Mouse (Mus musculus): Measurements from ENCODE around the gene Cript. TPM values are rescaled to one million over a fixed set of nuclear protein-coding genes. Genes with fewer than 3 reads are reported as not detected.

Gene Cript
- 248 and 258 TPM in 2 replicates for polyA plus RNA-seq (2015; fragmentation: Nextera tagmentation; extraction: Ambion mirVana)

DNA sequence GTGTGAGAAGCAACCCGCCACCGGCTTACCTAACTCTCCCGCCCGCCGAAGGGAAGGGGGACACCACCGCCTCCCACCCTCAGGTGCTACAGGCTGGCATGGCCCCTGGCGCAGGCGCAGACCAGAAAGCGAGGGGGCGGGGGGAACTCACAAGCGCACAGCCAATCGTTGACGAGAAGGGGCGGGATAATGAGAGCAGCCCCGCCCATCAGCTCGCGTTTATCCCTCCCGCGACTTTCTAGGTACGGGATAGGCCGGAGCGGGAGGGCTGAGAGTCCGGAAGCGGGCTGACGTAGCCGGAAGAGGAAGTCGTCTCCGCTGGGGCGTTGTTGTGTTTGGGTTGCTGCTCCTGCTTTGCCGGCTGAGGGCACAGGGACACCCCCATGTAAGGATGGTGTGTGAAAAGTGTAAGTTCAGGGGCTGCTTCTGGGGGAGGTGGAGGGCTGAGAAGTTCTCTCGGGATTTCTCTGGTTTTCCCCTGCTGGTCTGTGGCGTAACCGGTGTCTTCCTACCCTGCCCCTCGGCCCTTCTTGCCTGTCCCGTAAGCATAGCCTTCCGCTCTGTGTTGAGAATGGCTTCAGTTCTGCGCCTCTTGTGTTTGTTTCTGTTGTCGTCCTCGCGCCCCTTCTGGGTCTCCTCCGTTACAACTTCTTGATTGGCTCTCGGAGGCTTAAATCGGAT is at the start of gene Cript, which contains the start of gene Pigf:
Gene Cript, plus strand, starts transcription at position 282 of the 681 bp plus-strand sequence.
Gene Pigf, minus strand, starts transcription at position 138 of the 681 bp plus-strand sequence.
- Histone ChIP-seq H3K4me3 (peak within 1 kb of the TSS; percentile 91), H3K27ac (replicated peaks) (peak within 1 kb of the TSS; percentile 61), H3K4me1 (replicated peaks) (peaks cover 23% of the 10 kb centered on the region), H3K27me3 (no peaks in the 10 kb centered on the region), H3K9me3 (no peaks in the 10 kb centered on the region), H3K36me3 (peaks cover 25% of the 10 kb centered on the region), H3K9ac (peak within 1 kb of the TSS; percentile 88), H3K4me2 (peak within 1 kb of the TSS; percentile 97)
- ATAC-seq (ENCODE audit: low read depth), result peak; percentile 99
- under 1% methylated on average over 43 of the region's 43 CpGs for WGBS

DNA sequence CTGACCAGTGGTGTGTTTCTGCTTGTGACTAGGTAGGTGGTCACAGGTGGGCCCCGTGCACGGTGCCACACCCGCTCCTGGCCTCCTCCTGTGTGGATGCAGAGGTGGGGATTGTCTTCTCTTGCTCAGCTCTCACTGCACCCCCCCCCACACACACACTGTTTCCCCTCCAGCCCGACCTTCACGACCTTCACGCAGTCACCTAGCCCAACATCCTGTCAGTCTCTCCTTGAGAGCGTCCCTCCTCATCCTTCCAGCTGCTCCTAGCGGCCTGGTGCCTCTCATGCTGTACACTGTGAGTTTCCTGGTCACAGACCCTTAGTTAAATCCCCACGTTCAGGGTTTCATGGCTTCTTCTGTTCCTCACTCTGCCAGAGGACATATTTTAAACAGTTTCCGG is 49.0 kb upstream of the Cript start:
- Histone ChIP-seq H3K27ac (replicated peaks) (no peak overlapping the region), H3K4me2 (no peak overlapping the region), H3K4me3 (no peak overlapping the region), H3K4me1 (replicated peaks) (no peaks in the 10 kb centered on the region), H3K27me3 (no peaks in the 10 kb centered on the region), H3K9me3 (no peaks in the 10 kb centered on the region), H3K36me3 (peaks cover 17% of the 10 kb centered on the region; the same call in 1 of the 2 replicates), H3K9ac (no peak overlapping the region)
- WGBS, result 88% methylated on average over 10 of the region's 10 CpGs
- no peak for ATAC-seq (ENCODE audit: low read depth)

DNA sequence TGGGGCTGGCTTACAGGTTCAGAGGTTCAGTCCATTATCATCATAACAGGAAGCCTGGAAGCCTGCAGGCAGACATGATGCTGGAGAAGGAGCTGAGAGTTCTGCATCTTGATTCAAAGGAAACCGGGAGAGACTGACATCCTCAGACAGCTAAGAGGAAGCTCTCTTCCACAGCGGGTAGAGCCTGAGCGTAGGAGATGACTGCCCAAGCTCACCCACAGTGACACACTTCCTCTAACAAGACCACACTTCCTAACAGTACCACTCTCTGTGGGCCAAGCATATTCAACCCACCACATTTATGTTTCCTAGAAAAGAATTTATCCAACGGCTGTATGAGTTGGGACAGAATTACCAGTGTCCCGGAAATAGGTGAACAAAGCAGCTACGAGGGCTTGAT is 46.9 kb upstream of the Cript start:
- H3K4me2 ChIP-seq, result no peak overlapping the region
- no peak for ATAC-seq (ENCODE audit: low read depth)
- H3K27me3 ChIP-seq, result no peaks in the 10 kb centered on the region
- no peak overlapping the region for H3K4me3 ChIP-seq
- 90% methylated on average over 6 of the region's 6 CpGs for WGBS
- no peak overlapping the region for H3K9ac ChIP-seq
- peaks cover 16% of the 10 kb centered on the region; the same call in 1 of the 2 replicates for H3K36me3 ChIP-seq
- H3K9me3 ChIP-seq, result no peaks in the 10 kb centered on the region
- H3K27ac ChIP-seq (replicated peaks), result no peak overlapping the region
- H3K4me1 ChIP-seq (replicated peaks), result no peaks in the 10 kb centered on the region

DNA sequence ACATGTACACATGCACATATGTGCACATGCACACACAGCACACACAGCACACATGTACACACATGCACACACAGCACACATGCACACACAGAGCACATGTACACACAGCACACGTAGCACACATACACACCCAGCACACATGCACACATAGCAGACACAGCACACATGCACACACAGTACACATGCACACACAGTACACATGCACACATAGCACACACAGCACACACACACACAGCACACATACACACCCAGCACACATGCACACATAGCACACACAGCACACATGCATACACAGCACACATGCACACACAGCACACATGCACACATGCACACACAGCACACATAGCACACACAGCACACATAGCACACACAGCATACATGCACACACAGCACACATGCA is 44.1 kb upstream of the Cript start:
- no peaks in the 10 kb centered on the region for H3K9me3 ChIP-seq

DNA sequence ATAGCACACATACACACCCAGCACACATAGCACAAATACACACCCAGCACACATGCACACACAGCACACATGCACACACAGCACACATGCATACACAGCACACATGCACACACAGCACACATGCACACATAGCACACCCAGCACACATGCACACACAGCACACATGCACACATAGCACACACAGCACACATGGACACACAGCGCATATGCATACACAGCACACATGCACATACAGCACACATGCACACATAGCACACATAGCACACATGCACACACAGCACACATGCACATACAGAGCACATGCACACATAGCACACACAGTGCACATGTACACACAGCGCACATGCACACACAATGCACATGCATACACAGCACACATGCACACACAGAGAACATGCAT is 43.6 kb upstream of the Cript start:
- Histone ChIP-seq H3K9ac (no peak overlapping the region), H3K27ac (replicated peaks) (no peak overlapping the region), H3K4me3 (no peak overlapping the region), H3K27me3 (no peaks in the 10 kb centered on the region), H3K9me3 (no peaks in the 10 kb centered on the region), H3K36me3 (0 out of 2 replicates have a peak, but pooled peaks cover 3% of the 10 kb centered on the region), H3K4me2 (no peak overlapping the region), H3K4me1 (replicated peaks) (peaks cover 11% of the 10 kb centered on the region)
- ATAC-seq (ENCODE audit: low read depth), result no peak
- 97% methylated on average over 2 of the region's 2 CpGs for WGBS

More for the DNA sequence above, 44.1 kb upstream of the Cript start:
- H3K4me3 ChIP-seq, result no peak overlapping the region
- no peaks in the 10 kb centered on the region for H3K27me3 ChIP-seq
- no peak for ATAC-seq (ENCODE audit: low read depth)
- no peak overlapping the region for H3K4me2 ChIP-seq
- H3K4me1 ChIP-seq (replicated peaks), result peaks cover 6% of the 10 kb centered on the region
- H3K9ac ChIP-seq, result no peak overlapping the region
- no peak overlapping the region for H3K27ac ChIP-seq (replicated peaks)
- 100% methylated on average over 1 of the region's 1 CpGs for WGBS
- H3K36me3 ChIP-seq, result peaks cover 3% of the 10 kb centered on the region; the same call in 1 of the 2 replicates

DNA sequence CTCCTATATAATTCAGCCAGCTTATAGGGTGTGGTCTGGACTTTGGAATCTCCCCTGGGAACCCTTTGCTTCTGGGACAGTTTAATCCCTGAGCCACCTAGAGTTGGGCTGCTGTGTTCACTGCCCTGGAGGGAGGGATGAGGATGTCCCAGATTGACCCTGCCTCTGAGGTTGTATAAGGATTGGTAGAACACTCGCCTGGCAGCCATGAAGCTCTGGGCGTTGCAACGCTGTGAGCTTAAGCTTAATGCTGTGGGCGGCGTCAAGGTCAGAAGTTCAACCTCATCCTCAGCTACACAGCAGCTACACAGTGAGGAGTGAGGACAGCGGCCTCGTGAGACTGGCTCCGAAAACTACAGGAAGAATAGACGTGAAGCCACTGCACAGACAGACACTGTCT is 42.9 kb upstream of the Cript start:
- ATAC-seq (ENCODE audit: low read depth), result no peak
- 0 out of 2 replicates have a peak, but pooled peaks cover 3% of the 10 kb centered on the region for H3K36me3 ChIP-seq
- H3K9ac ChIP-seq, result no peak overlapping the region
- no peaks in the 10 kb centered on the region for H3K27me3 ChIP-seq
- H3K4me2 ChIP-seq, result no peak overlapping the region
- no peak overlapping the region for H3K27ac ChIP-seq (replicated peaks)
- peaks cover 17% of the 10 kb centered on the region for H3K4me1 ChIP-seq (replicated peaks)
- no peak overlapping the region for H3K4me3 ChIP-seq
- WGBS, result 77% methylated on average over 9 of the region's 9 CpGs
- H3K9me3 ChIP-seq, result no peaks in the 10 kb centered on the region

DNA sequence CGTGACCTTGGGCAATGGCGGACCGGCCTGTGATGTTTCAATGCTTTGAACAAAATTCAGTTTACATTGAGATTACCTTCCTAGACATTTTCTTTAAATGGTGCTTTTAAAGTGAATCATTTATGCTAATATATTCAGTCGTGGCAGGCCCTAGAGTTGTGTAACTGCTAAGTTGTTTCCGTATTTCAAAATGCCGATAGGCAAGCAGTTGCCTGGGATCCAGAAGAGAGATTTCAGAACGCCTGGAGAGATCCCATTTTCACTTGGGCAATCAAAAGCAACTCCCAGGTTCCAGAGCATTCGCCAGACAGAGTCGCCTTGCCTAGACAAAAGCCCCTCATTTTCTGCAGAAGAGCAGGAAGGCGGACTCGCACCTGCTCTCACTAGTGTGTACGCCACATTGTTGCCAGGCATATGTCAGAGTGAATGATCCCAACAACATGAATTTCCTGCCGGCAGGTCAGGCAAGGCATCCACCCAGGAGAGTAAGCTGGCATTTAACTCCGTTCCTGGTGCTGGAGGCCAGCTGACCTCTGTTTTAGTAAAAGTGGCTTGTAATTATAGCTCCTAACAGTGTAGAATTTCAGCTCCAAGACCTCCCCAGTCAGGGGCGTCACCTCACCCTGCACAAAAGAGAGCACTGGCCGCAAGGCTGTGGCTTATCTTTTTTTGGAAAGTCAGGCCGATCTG is 38.8 kb upstream of the Cript start:
- Histone ChIP-seq H3K9me3 (no peaks in the 10 kb centered on the region), H3K27me3 (no peaks in the 10 kb centered on the region), H3K4me3 (no peak overlapping the region), H3K27ac (replicated peaks) (peak overlapping the region; percentile 66), H3K4me1 (replicated peaks) (peaks cover 22% of the 10 kb centered on the region), H3K36me3 (no peaks in the 10 kb centered on the region), H3K9ac (peak overlapping the region; percentile 46), H3K4me2 (peak overlapping the region; percentile 3; the same call in 1 of the 2 replicates)
- 39% methylated on average over 17 of the region's 17 CpGs for WGBS
- 0 out of 2 replicates have a peak, but pooled peaks have one; percentile 50 for ATAC-seq (ENCODE audit: low read depth)

DNA sequence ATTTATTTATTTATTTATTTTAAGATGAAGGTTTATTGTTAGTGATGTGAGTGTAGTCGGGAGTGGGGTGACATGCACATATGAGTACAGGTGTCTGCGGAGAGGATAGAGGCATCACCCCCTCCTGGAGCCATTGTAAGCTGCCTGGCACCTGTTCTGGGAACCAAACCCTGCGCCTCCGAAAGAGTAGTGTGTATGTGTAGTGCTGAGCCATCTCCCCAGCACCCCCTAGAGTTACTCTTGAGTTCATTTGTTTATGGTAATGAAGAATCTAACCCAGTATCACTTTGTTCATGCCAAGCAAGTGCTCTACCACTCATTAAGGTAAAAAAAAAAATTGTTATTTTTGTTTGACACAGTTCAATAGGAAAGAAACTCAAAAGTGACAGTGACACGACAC is 37.2 kb upstream of the Cript start:
- Histone ChIP-seq H3K27ac (replicated peaks) (no peak overlapping the region), H3K36me3 (no peaks in the 10 kb centered on the region), H3K4me1 (replicated peaks) (peaks cover 22% of the 10 kb centered on the region), H3K4me3 (no peak overlapping the region), H3K9ac (no peak overlapping the region), H3K9me3 (no peaks in the 10 kb centered on the region), H3K4me2 (no peak overlapping the region), H3K27me3 (no peaks in the 10 kb centered on the region)
- ATAC-seq (ENCODE audit: low read depth), result no peak
- 88% methylated on average over 5 of the region's 5 CpGs for WGBS

DNA sequence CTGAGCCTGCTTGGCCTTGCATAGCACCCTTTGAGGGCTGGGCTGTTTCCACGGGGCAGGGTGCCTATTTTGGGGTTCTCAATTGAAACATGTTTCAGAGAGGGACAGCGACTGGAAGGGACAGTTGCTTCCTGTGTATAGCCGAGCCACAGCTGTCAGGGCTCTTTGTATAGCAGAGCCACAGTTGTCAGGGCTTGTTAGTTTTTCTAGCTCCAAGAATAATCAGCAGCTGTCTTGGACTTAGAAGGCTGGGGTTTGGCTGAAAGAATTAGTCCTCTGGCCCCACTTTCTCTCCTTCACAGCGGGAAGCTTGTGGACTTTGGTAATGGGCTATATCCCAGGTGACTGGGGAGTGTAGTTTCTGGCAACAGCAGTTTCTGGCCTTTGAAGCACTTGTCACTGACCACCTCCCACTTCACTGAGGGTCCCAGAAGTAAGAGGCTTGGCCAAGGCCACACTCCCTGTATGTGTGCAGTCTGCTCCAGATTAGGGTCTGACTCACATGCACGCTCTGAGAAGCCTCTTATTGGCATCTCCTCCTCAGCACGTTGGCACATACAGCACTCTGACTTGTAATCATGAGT is 36.7 kb upstream of the Cript start:
- WGBS, result 62% methylated on average over 6 of the region's 6 CpGs
- ATAC-seq (ENCODE audit: low read depth), result no peak
- H3K27ac ChIP-seq (replicated peaks), result no peak overlapping the region

DNA sequence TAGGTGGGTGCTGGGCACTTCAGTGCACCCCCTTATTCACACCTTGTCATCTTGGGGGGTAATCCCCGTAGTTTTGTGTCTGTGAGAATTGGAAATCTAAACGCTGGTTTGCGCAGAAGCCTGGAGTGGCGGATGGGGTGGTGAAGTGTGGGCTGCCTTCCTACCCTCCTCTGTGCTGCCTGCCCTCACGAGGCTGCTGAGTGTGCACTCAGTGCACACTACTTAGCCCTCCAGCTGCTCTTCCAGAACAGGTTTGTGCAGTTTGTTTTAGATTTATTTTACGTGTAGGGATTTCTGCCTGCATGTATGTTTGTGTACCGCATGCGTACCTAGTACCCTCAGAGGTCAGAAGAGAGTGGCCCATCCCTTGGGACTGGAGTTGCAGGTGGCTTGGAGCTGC is 34.0 kb upstream of the Cript start:
- 90% methylated on average over 8 of the region's 8 CpGs for WGBS
- no peak overlapping the region for H3K4me2 ChIP-seq
- no peak overlapping the region for H3K4me3 ChIP-seq
- 0 out of 2 replicates have a peak, but pooled peaks cover 3% of the 10 kb centered on the region for H3K36me3 ChIP-seq
- no peak overlapping the region for H3K9ac ChIP-seq
- no peak for ATAC-seq (ENCODE audit: low read depth)
- no peaks in the 10 kb centered on the region for H3K27me3 ChIP-seq
- H3K4me1 ChIP-seq (replicated peaks), result peaks cover 15% of the 10 kb centered on the region
- H3K9me3 ChIP-seq, result no peaks in the 10 kb centered on the region
- H3K27ac ChIP-seq (replicated peaks), result no peak overlapping the region

More for the DNA sequence above, 36.7 kb upstream of the Cript start:
- no peaks in the 10 kb centered on the region for H3K27me3 ChIP-seq
- H3K4me2 ChIP-seq, result no peak overlapping the region
- no peak overlapping the region for H3K9ac ChIP-seq
- no peaks in the 10 kb centered on the region for H3K9me3 ChIP-seq
- H3K4me1 ChIP-seq (replicated peaks), result peaks cover 22% of the 10 kb centered on the region
- no peak overlapping the region for H3K4me3 ChIP-seq
- no peaks in the 10 kb centered on the region for H3K36me3 ChIP-seq

DNA sequence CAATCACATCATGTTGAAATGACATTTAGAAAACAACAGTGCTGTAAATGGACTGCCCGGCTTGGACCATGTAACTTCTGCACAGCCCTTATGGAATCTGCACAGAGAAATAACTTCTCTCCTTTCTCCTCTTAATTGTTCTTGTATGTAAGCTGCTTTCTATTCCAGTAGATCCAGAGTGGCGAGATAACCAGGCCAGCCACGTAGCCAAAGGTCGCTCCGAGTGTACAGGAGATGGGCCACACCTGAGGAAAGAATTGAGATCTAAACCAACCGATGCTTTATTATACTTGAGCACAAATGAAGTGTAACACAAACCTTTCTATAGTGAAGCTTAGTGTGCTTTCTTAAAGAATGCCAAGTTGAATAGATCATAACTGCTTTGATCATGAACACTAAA is 28.0 kb upstream of the Cript start:
- WGBS, result 94% methylated on average over 6 of the region's 6 CpGs
- Histone ChIP-seq H3K4me2 (no peak overlapping the region), H3K9me3 (no peaks in the 10 kb centered on the region), H3K4me3 (no peak overlapping the region), H3K27me3 (no peaks in the 10 kb centered on the region), H3K9ac (no peak overlapping the region), H3K27ac (replicated peaks) (no peak overlapping the region), H3K4me1 (replicated peaks) (no peaks in the 10 kb centered on the region), H3K36me3 (peaks cover 23% of the 10 kb centered on the region)
- no peak for ATAC-seq (ENCODE audit: low read depth)

DNA sequence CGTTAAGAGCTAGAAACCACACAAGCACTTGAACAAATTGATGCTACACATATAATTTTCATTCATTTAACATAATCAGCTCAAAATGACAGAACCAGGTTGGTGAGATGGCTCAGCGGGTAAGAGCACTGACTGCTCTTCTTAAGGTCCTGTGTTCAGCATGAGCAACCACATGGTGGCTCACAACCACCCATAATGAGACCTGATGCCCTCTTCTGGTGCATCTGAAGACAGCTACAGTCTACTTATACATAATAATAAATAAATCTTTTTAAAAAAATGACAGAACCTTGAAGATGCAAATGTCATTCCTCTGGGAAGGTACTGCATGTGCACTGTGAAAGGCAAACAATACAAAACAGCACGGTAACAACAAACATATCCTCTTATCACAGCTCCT is 16.4 kb upstream of the Cript start:
- ATAC-seq (ENCODE audit: low read depth), result no peak
- no peak overlapping the region for H3K9ac ChIP-seq
- H3K9me3 ChIP-seq, result no peaks in the 10 kb centered on the region
- no peak overlapping the region for H3K4me2 ChIP-seq
- 88% methylated on average over 3 of the region's 3 CpGs for WGBS
- no peaks in the 10 kb centered on the region for H3K27me3 ChIP-seq
- no peak overlapping the region for H3K4me3 ChIP-seq
- H3K4me1 ChIP-seq (replicated peaks), result no peaks in the 10 kb centered on the region
- H3K36me3 ChIP-seq, result peaks cover 28% of the 10 kb centered on the region
- H3K27ac ChIP-seq (replicated peaks), result no peak overlapping the region
